Mouse (Mus musculus) c-Kit-positive CD71-negative TER-119-negative erythroid progenitor cells, embryonic 14.5 days (primary cell): Measurements from ENCODE around the gene Thpo.
A peak's percentile ranks its signal among the peaks of the same experiment; 100 is the strongest.

Experiments used
- DNase-seq: peaks from one replicate; pipeline ENCODE4 v3.0.0-alpha.2; 2013; ENCODE audit warnings: low read depth

Gene Thpo

DNA sequence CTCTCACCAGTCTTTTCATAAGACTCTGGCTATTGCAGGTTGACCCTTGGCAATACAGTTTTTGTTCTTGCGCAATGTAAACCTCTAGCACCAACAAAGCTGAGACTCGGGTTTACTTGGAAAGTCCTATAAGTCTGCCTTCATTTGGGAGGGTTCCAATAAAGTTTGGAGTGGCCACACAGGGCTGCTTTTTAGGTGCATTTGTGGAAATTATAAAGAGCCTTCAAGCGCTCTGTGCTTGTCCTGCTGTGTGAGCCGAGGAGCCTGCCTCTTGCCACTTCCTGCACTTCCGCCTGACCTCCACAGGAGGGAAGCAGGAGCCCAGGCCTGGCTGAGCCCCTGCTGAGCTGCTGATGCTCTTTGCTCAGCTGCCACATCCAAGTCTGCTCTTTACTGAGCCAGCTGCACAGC is 10.0 kb downstream of the Thpo start:
- no peak for DNase-seq

DNA sequence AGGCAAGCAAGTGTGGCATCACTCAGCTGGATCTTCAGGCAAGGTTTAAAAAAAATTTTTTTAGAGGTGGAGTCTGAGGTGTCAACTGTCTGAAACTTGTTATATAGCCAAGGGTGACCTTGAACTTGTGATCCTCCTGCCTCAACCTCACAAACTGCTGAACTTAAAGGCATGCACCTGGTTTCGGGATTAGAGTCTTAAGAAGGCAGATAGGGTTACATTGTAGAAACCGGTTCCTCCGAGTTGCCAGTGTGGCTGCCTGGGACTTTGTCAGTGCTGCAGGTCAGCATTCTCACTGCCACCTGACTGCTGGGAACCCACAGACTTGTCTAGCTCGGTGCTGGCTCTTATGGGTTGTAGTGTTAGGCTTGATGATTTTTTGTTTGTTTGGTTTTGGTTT is 11.1 kb downstream of the Thpo start:
- no peak for DNase-seq

- DNase-seq = no peak
Observed at GRCm38 (mm10) chr16:20722736-20723135, 11.6 kb downstream of the Thpo start.

GRCm38 (mm10) chr16:20721808-20722207 is 12.5 kb downstream of the Thpo start:
- no peak for DNase-seq

DNA sequence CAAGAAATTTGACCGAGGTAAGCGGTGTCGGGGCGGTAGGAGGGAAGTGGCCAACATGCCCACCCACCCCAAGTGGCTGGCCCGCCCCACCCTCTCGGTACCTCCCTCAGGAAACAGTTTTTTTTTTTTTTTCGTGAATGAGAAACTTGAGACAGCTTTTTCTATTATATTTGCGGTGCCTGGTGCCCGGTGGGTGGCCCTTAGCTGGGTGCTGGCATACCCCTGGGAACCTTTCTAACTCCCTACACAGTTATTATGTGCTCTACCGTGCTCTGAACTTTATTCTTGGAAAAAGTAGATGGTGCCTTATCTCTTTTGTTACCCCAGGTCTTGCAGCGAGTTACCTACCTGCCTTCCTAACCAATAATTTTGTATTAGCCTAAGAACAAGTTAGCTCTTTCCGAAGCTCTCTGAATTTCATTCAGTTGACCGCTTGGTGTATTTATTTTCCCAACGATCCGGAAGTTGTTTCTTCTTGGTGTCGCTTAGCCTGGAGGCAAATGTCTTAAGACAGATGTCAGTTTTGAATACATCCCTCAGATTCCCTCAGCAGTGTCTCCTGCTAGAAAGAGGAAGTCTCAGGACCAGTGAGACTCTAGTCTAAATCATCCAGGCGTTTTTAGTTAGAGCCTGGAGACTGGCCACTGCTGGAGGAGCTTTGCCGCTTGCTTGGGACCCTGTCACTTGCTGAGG is 16.2 kb downstream of the Thpo start:
- DNase-seq = no peak

- peak; percentile 94 for DNase-seq
Observed at GRCm38 (mm10) chr16:20717181-20717977, 16.9 kb downstream of the Thpo start, which contains the start of the genes Polr2h and Clcn2. Polr2h (plus strand) TSS chr16:20717665. Clcn2 (minus strand) TSS chr16:20717746.

GRCm38 (mm10) chr16:20716841-20717180 is 17.5 kb downstream of the Thpo start:
- DNase-seq = no peak

- no peak for DNase-seq
Observed at GRCm38 (mm10) chr16:20715976-20716840, 18.1 kb downstream of the Thpo start.

DNA sequence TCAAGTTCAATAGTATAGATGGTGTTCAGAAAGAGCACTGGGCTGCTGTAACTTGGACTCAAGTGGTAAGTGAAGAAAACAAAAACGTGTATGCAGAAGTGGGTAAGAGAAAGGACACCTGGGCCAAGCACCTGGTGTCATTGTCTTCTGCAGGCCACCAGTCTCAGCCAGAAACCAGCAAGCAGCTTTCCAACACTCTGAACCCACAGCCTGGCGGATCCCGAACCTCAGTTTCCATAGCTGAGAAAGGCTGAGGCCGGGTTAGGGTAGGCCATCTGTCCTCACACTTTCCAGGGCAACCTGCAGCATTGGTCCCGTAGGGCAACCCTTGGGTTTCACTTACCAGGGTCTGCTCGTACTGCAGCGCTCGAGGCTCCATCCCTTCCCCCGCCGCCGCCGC is 18.7 kb downstream of the Thpo start:
- no peak for DNase-seq

DNA sequence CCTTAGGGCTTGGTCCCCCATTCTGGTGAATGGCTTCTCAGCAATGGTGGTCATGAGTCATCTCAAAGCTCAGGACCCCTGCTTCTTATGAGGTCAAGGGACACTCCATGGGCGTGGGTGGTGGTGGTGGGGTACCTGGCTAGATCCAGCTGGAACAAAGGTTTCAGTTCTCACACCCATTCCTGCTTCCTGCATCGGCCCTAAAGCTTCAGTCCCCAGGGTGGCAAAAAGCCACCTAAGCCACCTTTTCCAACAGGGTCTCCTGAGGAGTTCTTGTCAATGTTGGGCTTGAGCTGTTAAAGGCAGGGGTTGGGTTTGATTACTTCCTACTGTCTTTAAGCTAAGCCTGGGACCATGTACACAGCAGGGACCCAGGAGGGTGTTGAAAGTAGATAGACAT is 19.1 kb downstream of the Thpo start:
- DNase-seq = no peak

DNA sequence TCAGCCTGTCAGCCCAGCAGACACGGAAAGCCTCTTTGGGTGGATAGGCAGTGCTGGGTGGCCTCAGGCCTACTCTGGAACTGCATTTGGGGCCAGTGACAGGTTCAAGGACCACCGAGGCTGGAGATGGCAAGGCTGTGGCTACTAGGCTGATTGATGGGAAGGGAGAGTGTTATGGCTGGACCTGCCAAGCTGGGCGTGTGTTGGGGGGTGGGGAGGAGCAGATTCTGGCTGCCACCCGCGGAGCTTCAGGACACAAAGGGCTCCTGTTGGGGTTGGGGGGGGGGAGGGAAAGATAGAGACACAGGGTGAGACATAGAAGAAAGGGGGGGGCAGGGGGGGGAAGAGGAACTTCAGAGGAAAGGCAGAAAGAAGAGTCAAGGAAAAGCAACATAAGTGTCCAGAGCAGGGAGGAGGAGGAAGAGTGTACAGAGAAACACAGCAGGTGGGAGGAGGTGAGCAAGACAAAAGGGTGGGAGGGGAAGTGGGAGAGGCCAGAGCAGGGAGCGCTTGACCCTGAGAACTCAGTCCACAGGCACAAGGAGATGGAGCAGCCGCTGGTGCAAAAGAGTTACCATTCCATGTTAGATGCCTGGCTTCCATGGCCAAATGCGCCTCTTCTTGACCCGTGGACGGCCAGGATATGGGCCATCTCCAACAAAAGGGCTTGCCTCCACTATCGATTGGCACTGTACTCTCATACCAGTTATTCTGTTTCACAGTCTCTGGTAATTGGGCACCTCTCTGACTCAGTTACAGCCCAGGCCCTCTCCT is 19.8 kb downstream of the Thpo start:
- DNase-seq = no peak

- no peak for DNase-seq
Observed at GRCm38 (mm10) chr16:20712889-20713288, 21.4 kb downstream of the Thpo start.

DNA sequence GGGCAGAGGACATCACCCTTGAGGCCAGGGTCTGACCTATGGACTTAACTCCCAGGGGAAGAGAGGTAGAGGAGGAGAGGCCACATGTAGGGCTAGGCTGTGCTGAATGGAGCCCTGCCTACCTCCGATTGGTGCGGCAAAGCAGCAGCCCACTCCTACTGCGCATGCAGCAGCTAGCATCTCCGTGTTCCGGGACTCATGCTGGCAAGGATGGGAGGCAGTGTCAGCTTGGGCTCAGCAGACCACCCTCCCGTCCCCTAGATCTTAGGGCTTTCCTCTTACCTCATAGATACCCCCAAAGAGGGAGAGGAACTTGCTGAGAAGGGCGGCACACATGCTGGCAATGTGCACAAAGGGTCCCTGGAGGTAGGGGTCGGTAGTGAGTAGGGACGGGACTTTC is 22.1 kb downstream of the Thpo start:
- DNase-seq = no peak

GRCm38 (mm10) chr16:20710810-20711209 is 23.5 kb downstream of the Thpo start:
- DNase-seq = no peak

- no peak for DNase-seq
Observed at GRCm38 (mm10) chr16:20710370-20710769, 23.9 kb downstream of the Thpo start.

GRCm38 (mm10) chr16:20708939-20709734 is 25.2 kb downstream of the Thpo start:
- DNase-seq = no peak

DNA sequence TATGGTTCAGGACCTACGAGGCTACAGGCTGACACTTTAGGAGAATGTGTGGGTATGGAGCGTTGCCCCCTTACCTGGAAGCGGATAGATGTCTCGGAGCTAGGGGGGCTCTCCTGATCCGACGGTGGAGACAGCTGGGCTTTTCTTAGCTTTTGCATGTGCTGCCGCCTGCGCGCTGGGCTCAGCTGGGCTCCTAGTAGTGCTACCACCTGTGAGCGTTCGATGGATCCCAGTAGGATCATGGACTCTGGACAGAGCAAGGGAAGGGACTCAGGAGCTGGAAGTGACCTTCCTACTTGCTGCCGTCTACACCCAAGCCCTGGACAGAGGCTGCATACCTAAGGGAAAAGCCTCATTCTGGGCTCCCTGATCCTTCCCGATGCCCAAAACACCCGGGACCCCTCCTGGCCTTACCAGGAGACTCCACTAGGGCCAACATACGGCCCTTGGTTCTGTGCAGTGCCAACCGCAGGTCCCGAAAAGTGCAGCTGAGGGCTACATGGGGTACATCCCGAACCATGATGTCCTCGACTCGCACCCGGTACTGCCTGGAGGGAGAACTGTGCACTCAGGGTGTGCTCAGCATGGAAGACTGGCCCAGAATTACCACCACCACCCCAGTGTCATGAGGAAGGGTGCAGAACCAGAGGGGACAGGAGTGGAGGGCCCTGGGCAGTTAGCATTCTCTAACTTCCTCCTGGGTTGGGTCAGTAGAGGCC is 25.9 kb downstream of the Thpo start:
- DNase-seq = no peak

DNA sequence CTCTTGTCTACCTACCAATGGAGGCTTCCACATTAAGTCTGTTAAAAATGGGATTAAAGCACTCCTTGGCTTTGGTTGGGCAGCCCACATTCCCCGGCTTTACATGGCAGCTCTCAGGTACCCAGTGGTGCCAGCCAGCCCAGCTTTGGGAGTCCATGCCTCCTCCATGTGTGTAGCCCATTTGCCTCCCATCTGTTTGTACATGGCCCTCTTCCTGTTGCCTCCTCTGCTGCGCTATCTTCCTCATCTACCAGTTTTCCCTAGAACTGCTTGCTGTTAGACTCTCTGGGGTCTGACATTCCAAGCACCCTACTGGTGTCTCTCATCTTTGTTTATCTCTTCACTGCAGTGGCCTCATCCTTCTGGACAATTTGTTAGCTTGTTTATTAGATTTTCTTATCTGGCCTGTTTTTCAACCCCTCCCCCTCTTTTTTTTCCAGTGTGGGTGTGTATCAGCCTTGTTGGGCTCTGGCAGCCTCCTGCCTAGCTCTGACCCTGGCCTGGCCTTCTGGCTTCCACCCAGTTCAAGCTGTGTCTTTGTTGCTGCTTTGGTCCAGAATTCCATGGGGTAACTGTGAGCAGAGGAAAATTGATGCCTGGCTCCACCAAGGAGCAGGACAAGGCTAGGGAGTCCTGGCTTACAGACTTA is 27.8 kb downstream of the Thpo start:
- no peak for DNase-seq

GRCm38 (mm10) chr16:20705786-20706185 is 28.5 kb downstream of the Thpo start:
- DNase-seq = no peak
